Mouse (Mus musculus) midbrain, embryonic 16.5 days (tissue): ENCODE data around the gene Arhgap5. TPM values are rescaled to one million over a fixed set of nuclear protein-coding genes. Genes with fewer than 3 reads are reported as not detected.
A peak's percentile ranks its signal among the peaks of the same experiment; 100 is the strongest.

ENCODE experiments used
- ATAC-seq: fragments of 200-750 bp; cut with Nextera tagmentation; 2 replicates; pipeline ENCODE4 v1.8.0; 2017; ENCODE audit warnings: moderate TSS enrichment
- H3K27ac ChIP-seq: fragments of 300-500 bp; sonication (generic); 2 replicates; pipeline ENCODE4 v1.5.1; 2014; ENCODE audit warnings: mild to moderate bottlenecking, low read length, mixed read lengths
- H3K27me3 ChIP-seq: fragments of 300-500 bp; sonication (generic); 2 replicates; pipeline ENCODE4 v1.6.1; 2014; ENCODE audit warnings: low read depth, low read length, mixed read lengths; ENCODE audit not compliant: control insufficient read depth, insufficient read depth
- H3K36me3 ChIP-seq: fragments of 300-500 bp; sonication (generic); 2 replicates; pipeline ENCODE4 v1.6.1; 2014; ENCODE audit warnings: mild to moderate bottlenecking, low read length, moderate library complexity, mixed read lengths; ENCODE audit not compliant: control insufficient read depth, insufficient read depth
- H3K4me1 ChIP-seq: fragments of 300-500 bp; sonication (generic); 2 replicates; pipeline ENCODE4 v1.6.1; 2014; ENCODE audit warnings: mild to moderate bottlenecking, low read length, mixed read lengths; ENCODE audit not compliant: control insufficient read depth, insufficient read depth
- H3K4me2 ChIP-seq: fragments of 300-500 bp; sonication (generic); 2 replicates; pipeline ENCODE4 v1.6.1; 2014; ENCODE audit warnings: mild to moderate bottlenecking, low read length, mixed read lengths
- H3K4me3 ChIP-seq: fragments of 300-500 bp; sonication (generic); 2 replicates; pipeline ENCODE4 v1.5.1; 2014; ENCODE audit warnings: low read depth, mild to moderate bottlenecking, low read length, moderate library complexity, mixed read lengths
- H3K9ac ChIP-seq: fragments of 300-500 bp; sonication (generic); 2 replicates; pipeline ENCODE4 v1.6.1; 2014; ENCODE audit warnings: low read depth, low read length, mixed read lengths
- H3K9me3 ChIP-seq: fragments of 300-500 bp; sonication (generic); replicated peaks from 2 replicates; pipeline ENCODE4 v1.6.1; 2014; ENCODE audit warnings: mild to moderate bottlenecking, low read length, mixed read lengths; ENCODE audit not compliant: control insufficient read depth, poor library complexity, severe bottlenecking
- WGBS: fragments of 180-500 bp; shearing (Covaris S2); extraction: QIAGEN DNeasy Blood & Tissue Kit; methylation state at CpG from one replicate; pipeline ENCODE4 v1.1.7; 2014; 5-methylcytosine and 5-hydroxymethylcytosine counted together
- polyA plus RNA-seq: library from polyadenylated mRNA; unstranded; fragments of >200 nt; fragmentation: Nextera tagmentation; extraction: Ambion mirVana; gene quantifications from 2 replicates; pipeline ENCODE4 v1.2.1, GENCODE M21; 2015

The Arhgap5 gene
- polyA plus RNA-seq, 1 experiment from 2014 or later = 35.0 TPM

- Histone ChIP-seq H3K9me3 (no peaks in the 10 kb centered on the region), H3K9ac (no peak overlapping the region), H3K27me3 (no peaks in the 10 kb centered on the region), H3K36me3 (no peaks in the 10 kb centered on the region), H3K4me3 (no peak overlapping the region), H3K27ac (no peak overlapping the region), H3K4me2 (no peak overlapping the region), H3K4me1 (no peaks in the 10 kb centered on the region)
- whole genome bisulfite sequencing = 83% methylated on average over 4 of the region's 5 CpGs
- no peak for ATAC-seq
Measured at GRCm38 (mm10) chr12:52481969-52482550, 21.7 kb upstream of the Arhgap5 start.

GRCm38 (mm10) chr12:52483219-52483618, 20.6 kb upstream of the Arhgap5 start:
- 96% methylated on average over 9 of the region's 9 CpGs for WGBS
- H3K27me3 ChIP-seq = no peaks in the 10 kb centered on the region
- ATAC-seq = no peak

GRCm38 (mm10) chr12:52488266-52488975, 15.4 kb upstream of the Arhgap5 start:
- ATAC-seq = no peak
- Histone ChIP-seq H3K36me3 (no peaks in the 10 kb centered on the region), H3K27me3 (no peaks in the 10 kb centered on the region), H3K9ac (0 out of 2 replicates have a peak overlapping the region, but pooled peaks have one; percentile 23), H3K27ac (no peak overlapping the region), H3K4me3 (no peak overlapping the region), H3K9me3 (no peaks in the 10 kb centered on the region), H3K4me1 (peaks cover 7% of the 10 kb centered on the region), H3K4me2 (no peak overlapping the region)
- 39% methylated on average over 15 of the region's 15 CpGs for WGBS

More at GRCm38 (mm10) chr12:52483219-52483618, 20.6 kb upstream of the Arhgap5 start:
- Histone ChIP-seq H3K36me3 (no peaks in the 10 kb centered on the region), H3K9ac (no peak overlapping the region), H3K27ac (no peak overlapping the region), H3K4me2 (no peak overlapping the region), H3K4me3 (no peak overlapping the region), H3K4me1 (peaks cover under 1% of the 10 kb centered on the region; the same call in 1 of the 2 replicates), H3K9me3 (no peaks in the 10 kb centered on the region)

GRCm38 (mm10) chr12:52493281-52493681, 10.5 kb upstream of the Arhgap5 start:
- H3K9me3 ChIP-seq = no peaks in the 10 kb centered on the region
- H3K4me2 ChIP-seq = no peak overlapping the region
- H3K4me1 ChIP-seq = peaks cover 6% of the 10 kb centered on the region
- 72% methylated on average over 6 of the region's 6 CpGs for WGBS
- H3K9ac ChIP-seq = no peak overlapping the region
- no peak overlapping the region for H3K4me3 ChIP-seq
- no peak for ATAC-seq
- H3K27ac ChIP-seq = no peak overlapping the region
- H3K27me3 ChIP-seq = no peaks in the 10 kb centered on the region
- H3K36me3 ChIP-seq = no peaks in the 10 kb centered on the region

GRCm38 (mm10) chr12:52497209-52497608, 6.6 kb upstream of the Arhgap5 start:
- WGBS = 85% methylated on average over 3 of the region's 3 CpGs
- no peak for ATAC-seq
- Histone ChIP-seq H3K4me3 (no peak overlapping the region), H3K27ac (no peak overlapping the region), H3K4me2 (no peak overlapping the region), H3K27me3 (no peaks in the 10 kb centered on the region), H3K4me1 (0 out of 2 replicates have a peak, but pooled peaks cover under 1% of the 10 kb centered on the region), H3K9me3 (no peaks in the 10 kb centered on the region), H3K9ac (no peak overlapping the region), H3K36me3 (no peaks in the 10 kb centered on the region)

- Histone ChIP-seq H3K9ac (no peak overlapping the region), H3K27ac (no peak overlapping the region), H3K4me3 (no peak overlapping the region), H3K4me2 (no peak overlapping the region), H3K27me3 (no peaks in the 10 kb centered on the region), H3K9me3 (no peaks in the 10 kb centered on the region), H3K4me1 (peaks cover 15% of the 10 kb centered on the region), H3K36me3 (no peaks in the 10 kb centered on the region)
- 68% methylated on average over 8 of the region's 8 CpGs for WGBS
- no peak for ATAC-seq
Measured at GRCm38 (mm10) chr12:52500915-52501833, 2.6 kb upstream of the Arhgap5 start.

GRCm38 (mm10) chr12:52502161-52502560, 1.6 kb upstream of the Arhgap5 start:
- no peak overlapping the region for H3K4me2 ChIP-seq
- no peaks in the 10 kb centered on the region for H3K36me3 ChIP-seq
- no peak overlapping the region for H3K27ac ChIP-seq
- no peaks in the 10 kb centered on the region for H3K27me3 ChIP-seq
- peaks cover 18% of the 10 kb centered on the region for H3K4me1 ChIP-seq
- ATAC-seq = no peak
- no peaks in the 10 kb centered on the region for H3K9me3 ChIP-seq
- H3K4me3 ChIP-seq = no peak overlapping the region
- 53% methylated on average over 3 of the region's 3 CpGs for WGBS
- H3K9ac ChIP-seq = no peak overlapping the region

GRCm38 (mm10) chr12:52503131-52503455, 679 bp upstream of the Arhgap5 start:
- Histone ChIP-seq H3K4me2 (peak overlapping the region; percentile 93), H3K36me3 (no peaks in the 10 kb centered on the region), H3K9ac (peak overlapping the region; percentile 72), H3K27me3 (no peaks in the 10 kb centered on the region), H3K9me3 (no peaks in the 10 kb centered on the region), H3K4me1 (peaks cover 18% of the 10 kb centered on the region), H3K4me3 (peak overlapping the region; percentile 97), H3K27ac (peak overlapping the region; percentile 99)
- ATAC-seq = peak; percentile 62
- 1% methylated on average over 13 of the region's 13 CpGs for WGBS
